Mouse (Mus musculus) forebrain, embryonic 16.5 days (tissue): ENCODE data around the gene A630001G21Rik. TPM values are rescaled to one million over a fixed set of nuclear protein-coding genes. Genes with fewer than 3 reads are reported as not detected.
"Not testable (repeated sequence)": the region's sequence is repeated elsewhere in the genome, so short reads cannot be mapped to it uniquely, and the experiment has no call there.

Experiments
- ATAC-seq: fragments of 200-750 bp; cut with Nextera tagmentation; 2 replicates; pipeline ENCODE4 v1.8.0; 2017; ENCODE audit warnings: mild to moderate bottlenecking, moderate library complexity
- H3K27ac ChIP-seq: fragments of 300-500 bp; sonication (generic); 2 replicates; pipeline ENCODE4 v1.5.1; 2014; ENCODE audit warnings: low read length, control low read depth
- H3K27me3 ChIP-seq: fragments of 300-500 bp; sonication (generic); replicated peaks from 2 replicates; pipeline ENCODE4 v1.6.1; 2014; ENCODE audit warnings: low read length; ENCODE audit not compliant: control insufficient read depth, insufficient read depth
- H3K36me3 ChIP-seq: fragments of 300-500 bp; sonication (generic); 2 replicates; pipeline ENCODE4 v1.6.1; 2014; ENCODE audit not compliant: control insufficient read depth, insufficient read depth
- H3K4me1 ChIP-seq: fragments of 300-500 bp; sonication (generic); replicated peaks from 2 replicates; pipeline ENCODE4 v1.6.1; 2014; ENCODE audit warnings: low read length; ENCODE audit not compliant: control insufficient read depth, insufficient read depth
- H3K4me2 ChIP-seq: fragments of 300-500 bp; sonication (generic); 2 replicates; pipeline ENCODE4 v1.6.1; 2014; ENCODE audit warnings: mild to moderate bottlenecking, low read length, control low read depth
- H3K4me3 ChIP-seq: fragments of 300-500 bp; sonication (generic); replicated peaks from 2 replicates; pipeline ENCODE4 v1.5.1; 2014; ENCODE audit warnings: mild to moderate bottlenecking, low read length, control low read depth
- H3K9ac ChIP-seq: fragments of 300-500 bp; sonication (generic); replicated peaks from 2 replicates; pipeline ENCODE4 v1.6.1; 2014; ENCODE audit warnings: low read depth, low read length, control low read depth
- H3K9me3 ChIP-seq: fragments of 300-500 bp; sonication (generic); 2 replicates; pipeline ENCODE4 v1.6.1; 2016; ENCODE audit warnings: low read length; ENCODE audit not compliant: control insufficient read depth
- WGBS: fragments of 180-500 bp; shearing (Covaris S2); extraction: QIAGEN DNeasy Blood & Tissue Kit; methylation state at CpG from one replicate; pipeline ENCODE4 v1.1.7; 2014; 5-methylcytosine and 5-hydroxymethylcytosine counted together
- polyA plus RNA-seq: library from polyadenylated mRNA; unstranded; fragments of >200 nt; fragmentation: Nextera tagmentation; extraction: Ambion mirVana; gene quantifications from 2 replicates; pipeline ENCODE4 v1.2.1, GENCODE M21; 2015

The A630001G21Rik gene
- polyA plus RNA-seq = 0.32 and 0.81 TPM in 2 replicates

- H3K27me3 ChIP-seq = no peaks in the 10 kb centered on the region
- H3K27ac ChIP-seq = no peak within 1 kb of the TSS
- no peak within 1 kb of the TSS for H3K4me3 ChIP-seq
- no peak within 1 kb of the TSS for H3K4me2 ChIP-seq
- no peaks in the 10 kb centered on the region for H3K36me3 ChIP-seq
- ATAC-seq = no peak
- H3K4me1 ChIP-seq = no peaks in the 10 kb centered on the region
- no peaks in the 10 kb centered on the region for H3K9me3 ChIP-seq
- no peak within 1 kb of the TSS for H3K9ac ChIP-seq
- WGBS = 93% methylated on average over 4 of the region's 4 CpGs
Measured at GRCm38 (mm10) chr1:85778436-85778835, at the start of gene A630001G21Rik. TSS of gene A630001G21Rik (minus strand) at chr1:85778643.

- no peaks in the 10 kb centered on the region for H3K9me3 ChIP-seq
- WGBS = 87% methylated on average over 5 of the region's 5 CpGs
- no peak for ATAC-seq
- H3K9ac ChIP-seq = no peak overlapping the region
- no peak overlapping the region for H3K4me3 ChIP-seq
- H3K27me3 ChIP-seq = no peaks in the 10 kb centered on the region
- H3K4me1 ChIP-seq = no peaks in the 10 kb centered on the region
- peaks cover 13% of the 10 kb centered on the region for H3K36me3 ChIP-seq
- H3K27ac ChIP-seq = no peak overlapping the region
- no peak overlapping the region for H3K4me2 ChIP-seq
Measured at GRCm38 (mm10) chr1:85827166-85827565, 48.7 kb upstream of the A630001G21Rik start.

GRCm38 (mm10) chr1:85824905-85825304 is 46.5 kb upstream of the A630001G21Rik start:
- Histone ChIP-seq H3K9ac (no peak overlapping the region), H3K4me1 (no peaks in the 10 kb centered on the region), H3K27ac (no peak overlapping the region), H3K9me3 (no peaks in the 10 kb centered on the region), H3K36me3 (peaks cover 13% of the 10 kb centered on the region), H3K4me3 (no peak overlapping the region), H3K4me2 (no peak overlapping the region), H3K27me3 (no peaks in the 10 kb centered on the region)
- 70% methylated on average over 3 of the region's 3 CpGs for WGBS
- ATAC-seq = no peak

- WGBS = 79% methylated on average over 8 of the region's 8 CpGs
- Histone ChIP-seq H3K36me3 (peaks cover 19% of the 10 kb centered on the region), H3K27ac (no peak overlapping the region), H3K4me2 (no peak overlapping the region), H3K4me1 (no peaks in the 10 kb centered on the region), H3K9ac (no peak overlapping the region), H3K27me3 (no peaks in the 10 kb centered on the region), H3K4me3 (no peak overlapping the region), H3K9me3 (no peaks in the 10 kb centered on the region; the same call in 1 of the 2 replicates)
- ATAC-seq = no peak
Measured at GRCm38 (mm10) chr1:85822239-85822638, 43.8 kb upstream of the A630001G21Rik start.

- no peak overlapping the region for H3K9ac ChIP-seq
- H3K36me3 ChIP-seq = peaks cover 16% of the 10 kb centered on the region
- WGBS = 100% methylated on average over 1 of the region's 1 CpGs
- H3K27ac ChIP-seq = no peak overlapping the region
- no peak for ATAC-seq
- H3K27me3 ChIP-seq = no peaks in the 10 kb centered on the region
- no peak overlapping the region for H3K4me3 ChIP-seq
- no peak overlapping the region for H3K4me2 ChIP-seq
- H3K9me3 ChIP-seq = no peaks in the 10 kb centered on the region; the same call in 1 of the 2 replicates
- no peaks in the 10 kb centered on the region for H3K4me1 ChIP-seq
Measured at GRCm38 (mm10) chr1:85819695-85820094, 41.3 kb upstream of the A630001G21Rik start.

- Histone ChIP-seq H3K4me2 (no peak overlapping the region), H3K27me3 (no peaks in the 10 kb centered on the region), H3K27ac (no peak overlapping the region), H3K9ac (no peak overlapping the region), H3K9me3 (no peaks in the 10 kb centered on the region; the same call in 1 of the 2 replicates), H3K36me3 (peaks cover 12% of the 10 kb centered on the region), H3K4me1 (no peaks in the 10 kb centered on the region), H3K4me3 (no peak overlapping the region)
- no peak for ATAC-seq
- WGBS = 96% methylated on average over 6 of the region's 6 CpGs
Measured at GRCm38 (mm10) chr1:85818121-85818520, 39.7 kb upstream of the A630001G21Rik start.

GRCm38 (mm10) chr1:85814213-85814612 is 35.8 kb upstream of the A630001G21Rik start:
- H3K36me3 ChIP-seq, H3K4me1 ChIP-seq, H3K9me3 ChIP-seq, H3K27me3 ChIP-seq, H3K4me3 ChIP-seq, ATAC-seq, H3K9ac ChIP-seq, H3K4me2 ChIP-seq, H3K27ac ChIP-seq: not testable (repeated sequence)

GRCm38 (mm10) chr1:85810787-85811186 is 32.3 kb upstream of the A630001G21Rik start:
- Histone ChIP-seq H3K4me1 (peaks cover 5% of the 10 kb centered on the region), H3K9ac (no peak overlapping the region), H3K27ac (no peak overlapping the region), H3K9me3 (no peaks in the 10 kb centered on the region), H3K4me3 (no peak overlapping the region), H3K27me3 (no peaks in the 10 kb centered on the region), H3K4me2 (no peak overlapping the region), H3K36me3 (no peaks in the 10 kb centered on the region)
- no peak for ATAC-seq
- WGBS = 87% methylated on average over 2 of the region's 2 CpGs

- no peak overlapping the region for H3K4me2 ChIP-seq
- H3K27ac ChIP-seq = no peak overlapping the region
- peaks cover 5% of the 10 kb centered on the region for H3K4me1 ChIP-seq
- H3K36me3 ChIP-seq = no peaks in the 10 kb centered on the region
- H3K9me3 ChIP-seq = no peaks in the 10 kb centered on the region
- no peaks in the 10 kb centered on the region for H3K27me3 ChIP-seq
- no peak overlapping the region for H3K4me3 ChIP-seq
- WGBS = 83% methylated on average over 2 of the region's 2 CpGs
- H3K9ac ChIP-seq = no peak overlapping the region
- no peak for ATAC-seq
Measured at GRCm38 (mm10) chr1:85810343-85810742, 31.9 kb upstream of the A630001G21Rik start.

GRCm38 (mm10) chr1:85809256-85809655 is 30.8 kb upstream of the A630001G21Rik start:
- peaks cover 5% of the 10 kb centered on the region for H3K4me1 ChIP-seq
- no peak for ATAC-seq
- H3K9ac ChIP-seq = no peak overlapping the region
- WGBS = 71% methylated on average over 4 of the region's 4 CpGs
- H3K36me3 ChIP-seq = no peaks in the 10 kb centered on the region
- H3K9me3 ChIP-seq = no peaks in the 10 kb centered on the region
- no peak overlapping the region for H3K4me2 ChIP-seq
- H3K27me3 ChIP-seq = no peaks in the 10 kb centered on the region
- H3K4me3 ChIP-seq = no peak overlapping the region
- H3K27ac ChIP-seq = no peak overlapping the region
